Mouse (Mus musculus) embryo, embryonic 11.5 days (tissue): ENCODE data around the gene Gm8764.
"Not testable (repeated sequence)": the region's sequence is repeated elsewhere in the genome, so short reads cannot be mapped to it uniquely, and the experiment has no call there.

Experiments
- DNase-seq: peaks from one replicate; pipeline ENCODE4 v3.0.0-alpha.2; 2012; ENCODE audit warnings: low read depth, low spot score

Gm8764 gene

DNA sequence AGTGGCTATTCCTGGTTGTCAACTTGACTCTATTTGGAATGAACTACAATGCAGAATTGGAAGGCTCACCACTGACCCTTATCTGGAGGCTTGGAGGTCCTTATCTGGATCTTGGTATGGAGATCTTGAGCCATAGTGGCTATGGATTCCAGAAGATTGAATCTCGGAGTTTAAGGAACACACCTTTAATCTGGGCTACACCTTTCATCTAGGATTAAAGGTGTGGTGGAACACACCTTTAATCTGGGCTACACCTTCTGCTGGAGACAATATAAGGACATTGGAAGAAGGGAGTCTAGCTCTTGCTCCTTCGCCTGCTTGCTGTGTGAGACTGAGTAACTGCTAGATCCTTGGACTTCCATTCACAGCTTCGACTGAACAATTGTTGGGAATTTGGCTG lies at the start of gene Gm8764:
Gene Gm8764 (plus strand): TSS at position 301 of the 400 bp plus-strand sequence.
- DNase-seq: not testable (repeated sequence)

DNA sequence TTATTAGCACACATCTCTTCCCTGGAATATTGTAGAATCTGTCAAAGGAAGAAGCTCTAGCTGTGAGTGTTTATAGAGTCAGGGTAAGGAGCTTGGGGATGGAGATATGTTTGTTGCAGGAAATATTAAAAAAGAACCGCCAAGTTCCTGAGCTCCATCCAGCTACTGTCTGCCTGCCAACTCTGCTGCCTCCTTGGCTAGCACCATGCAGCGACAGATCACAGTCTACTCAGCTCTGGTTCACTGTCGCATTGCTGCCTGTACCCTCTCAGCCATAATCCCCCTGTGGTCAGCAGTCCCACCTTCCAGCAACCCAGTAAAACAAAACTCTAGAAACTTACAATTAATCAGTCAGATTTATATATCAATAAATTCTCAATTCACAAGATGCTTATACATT lies 49.8 kb upstream of the Gm8764 start:
- DNase-seq: no peak

DNA sequence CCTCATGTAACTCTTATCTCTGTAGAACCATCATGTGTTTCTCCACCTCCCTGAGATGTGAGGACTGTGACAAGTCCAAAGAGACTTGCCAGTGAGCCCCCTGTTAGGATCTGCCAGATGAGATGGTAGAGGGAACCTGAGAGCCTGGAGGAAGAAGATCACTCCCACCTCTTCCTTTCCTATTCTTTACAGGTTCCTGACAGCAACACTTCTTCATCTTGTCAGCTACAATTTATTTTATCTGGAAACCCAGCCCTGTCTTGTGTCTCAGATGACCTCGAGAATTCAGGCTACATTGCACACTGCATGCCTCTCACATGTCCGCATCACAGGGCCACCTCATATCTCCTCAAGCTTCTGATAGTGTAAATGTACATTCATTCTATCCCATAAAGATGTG lies 41.5 kb upstream of the Gm8764 start:
- DNase-seq: no peak

DNA sequence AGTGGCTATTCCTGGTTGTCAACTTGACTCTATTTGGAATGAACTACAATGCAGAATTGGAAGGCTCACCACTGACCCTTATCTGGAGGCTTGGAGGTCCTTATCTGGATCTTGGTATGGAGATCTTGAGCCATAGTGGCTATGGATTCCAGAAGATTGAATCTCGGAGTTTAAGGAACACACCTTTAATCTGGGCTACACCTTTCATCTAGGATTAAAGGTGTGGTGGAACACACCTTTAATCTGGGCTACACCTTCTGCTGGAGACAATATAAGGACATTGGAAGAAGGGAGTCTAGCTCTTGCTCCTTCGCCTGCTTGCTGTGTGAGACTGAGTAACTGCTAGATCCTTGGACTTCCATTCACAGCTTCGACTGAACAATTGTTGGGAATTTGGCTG lies 17.1 kb upstream of the Gm8764 start, which contains the start of gene Gm21293:
Gene Gm21293 (plus strand): TSS at position 301 of the 400 bp plus-strand sequence.
- DNase-seq: not testable (repeated sequence)

DNA sequence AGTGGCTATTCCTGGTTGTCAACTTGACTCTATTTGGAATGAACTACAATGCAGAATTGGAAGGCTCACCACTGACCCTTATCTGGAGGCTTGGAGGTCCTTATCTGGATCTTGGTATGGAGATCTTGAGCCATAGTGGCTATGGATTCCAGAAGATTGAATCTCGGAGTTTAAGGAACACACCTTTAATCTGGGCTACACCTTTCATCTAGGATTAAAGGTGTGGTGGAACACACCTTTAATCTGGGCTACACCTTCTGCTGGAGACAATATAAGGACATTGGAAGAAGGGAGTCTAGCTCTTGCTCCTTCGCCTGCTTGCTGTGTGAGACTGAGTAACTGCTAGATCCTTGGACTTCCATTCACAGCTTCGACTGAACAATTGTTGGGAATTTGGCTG lies 8.6 kb upstream of the Gm8764 start, which contains the start of gene Gm6763:
Gene Gm6763 (plus strand): TSS at position 301 of the 400 bp plus-strand sequence.
- not testable (repeated sequence) for DNase-seq

- not testable (repeated sequence) for DNase-seq
Observed at GRCm38 (mm10) chr10:104168215-104168614, 8.4 kb downstream of the Gm8764 start, which contains the start of gene Gm21304. Gene Gm21304 (plus strand): TSS chr10:104168515.

GRCm38 (mm10) chr10:104176724-104177123 lies 16.9 kb downstream of the Gm8764 start, which contains the start of gene Gm21312:
Gene Gm21312 (plus strand): TSS chr10:104177024.
- not testable (repeated sequence) for DNase-seq

- not testable (repeated sequence) for DNase-seq
Observed at GRCm38 (mm10) chr10:104185233-104185632, 25.4 kb downstream of the Gm8764 start, which contains the start of gene Gm20765. Gene Gm20765 (plus strand): TSS chr10:104185533.

DNA sequence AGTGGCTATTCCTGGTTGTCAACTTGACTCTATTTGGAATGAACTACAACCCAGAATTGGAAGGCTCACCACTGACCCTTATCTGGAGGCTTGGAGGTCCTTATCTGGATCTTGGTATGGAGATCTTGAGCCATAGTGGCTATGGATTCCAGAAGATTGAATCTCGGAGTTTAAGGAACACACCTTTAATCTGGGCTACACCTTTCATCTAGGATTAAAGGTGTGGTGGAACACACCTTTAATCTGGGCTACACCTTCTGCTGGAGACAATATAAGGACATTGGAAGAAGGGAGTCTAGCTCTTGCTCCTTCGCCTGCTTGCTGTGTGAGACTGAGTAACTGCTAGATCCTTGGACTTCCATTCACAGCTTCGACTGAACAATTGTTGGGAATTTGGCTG lies 33.9 kb downstream of the Gm8764 start, which contains the start of gene Gm4340:
Gene Gm4340 (plus strand): TSS at position 301 of the 400 bp plus-strand sequence.
- not testable (repeated sequence) for DNase-seq

DNA sequence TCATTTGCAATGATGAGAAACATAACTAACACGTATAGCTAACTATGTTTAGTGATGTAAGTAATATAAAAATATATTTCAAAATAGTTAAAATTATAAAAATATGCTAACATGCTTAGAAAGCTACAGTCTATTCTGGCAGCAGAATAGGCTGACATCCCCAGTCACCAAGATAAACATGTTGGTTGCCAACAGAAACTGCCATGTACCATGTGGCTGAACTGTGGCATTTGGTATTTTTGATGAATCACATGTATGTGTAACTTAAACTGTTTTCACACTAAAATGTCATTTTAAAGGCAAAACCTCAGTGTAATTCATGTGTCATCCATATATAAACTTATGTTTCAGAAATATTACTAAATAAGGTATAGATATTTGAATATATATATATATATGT lies 49.8 kb downstream of the Gm8764 start:
- no peak for DNase-seq

GRCm38 (mm10) chr10:104210268-104210990 lies 50.6 kb downstream of the Gm8764 start:
- no peak for DNase-seq
